Comparison of ENCODE assay signal across 19 mouse cellular contexts in genomic region chr5:146362711-146363110, GRCm38 (mm10). TPM values are rescaled to one million over a fixed set of nuclear protein-coding genes. Genes with fewer than 3 reads are reported as not detected.
"Had no signal": no experiment of that assay in that cellular context is flagged by ENCODE, and none has a peak within 500 bp of the region (broad histone marks: within the 10 kb centered on the region; RNA-seq: fewer than 3 reads in every experiment).

No protein-coding gene starts in this region.

- H3K9me3 ChIP-seq: kidney, embryonic 15.5 days; limb, embryonic 15.5 days had no signal

- DNase-seq: kidney, adult 8-10 months; kidney, postnatal 10 days; kidney, postnatal 36 days; layer of hippocampus, postnatal 36 days; left cerebral cortex, postnatal 4 days; liver, postnatal 0 days; lung, embryonic 14.5 days; midbrain, embryonic 14.5 days; right cerebral cortex, adult 18-20 months; right cerebral cortex, postnatal 25 days; spleen, adult 18-20 months; thymus, adult 18-20 months; thymus, postnatal 36 days had no signal

- ATAC-seq: liver, postnatal 0 days; lung, postnatal 0 days had no signal

- H3K4me3 ChIP-seq: kidney, embryonic 15.5 days; limb, embryonic 12.5 days; limb, embryonic 15.5 days had no signal

- H3K4me1 ChIP-seq: kidney, embryonic 15.5 days; limb, embryonic 12.5 days; limb, embryonic 15.5 days had no signal

- H3K27me3 ChIP-seq: kidney, embryonic 15.5 days; limb, embryonic 12.5 days; limb, embryonic 15.5 days had no signal

- H3K36me3 ChIP-seq: kidney, embryonic 15.5 days; limb, embryonic 12.5 days; limb, embryonic 15.5 days had no signal

RNA-seq across cellular contexts. Expression of gene Wasf3, which starts 22.1 kb away (rescaled TPM):
- total RNA-seq: megakaryocyte-erythroid progenitor cell, adult 5-6 weeks had no signal
- polyA plus RNA-seq: liver, postnatal 0 days; macrophage had no signal
